Mouse (Mus musculus) lung, embryonic 15.5 days (tissue): ENCODE results near the gene Arhgap23. TPM values are rescaled to one million over a fixed set of nuclear protein-coding genes. Genes with fewer than 3 reads are reported as not detected.

Experiments
- ATAC-seq: fragments of 200-750 bp; cut with Nextera tagmentation; 2 replicates; pipeline ENCODE4 v1.8.0; 2017; ENCODE audit warnings: moderate number of reproducible peaks, borderline replicate concordance; ENCODE audit not compliant: low FRiP score, low TSS enrichment; ENCODE audit errors: extremely low read depth
- H3K27ac ChIP-seq: fragments of 300-500 bp; sonication (generic); 2 replicates; pipeline ENCODE4 v1.5.1; 2015; ENCODE audit warnings: moderate library complexity, mild to moderate bottlenecking, inconsistent platforms
- H3K27me3 ChIP-seq: fragments of 300-500 bp; sonication (generic); 2 replicates; pipeline ENCODE4 v1.6.1; 2015; ENCODE audit warnings: inconsistent platforms
- H3K36me3 ChIP-seq: fragments of 300-500 bp; sonication (generic); 2 replicates; pipeline ENCODE4 v1.6.1; 2015; ENCODE audit warnings: inconsistent platforms
- H3K4me1 ChIP-seq: fragments of 300-500 bp; sonication (generic); 2 replicates; pipeline ENCODE4 v1.6.1; 2015; ENCODE audit warnings: inconsistent platforms
- H3K4me2 ChIP-seq: fragments of 300-500 bp; sonication (generic); 2 replicates; pipeline ENCODE4 v1.6.1; 2015; ENCODE audit warnings: inconsistent platforms, mild to moderate bottlenecking, moderate library complexity
- H3K4me3 ChIP-seq: fragments of 300-500 bp; sonication (generic); 2 replicates; pipeline ENCODE4 v1.5.1; 2015; ENCODE audit warnings: mild to moderate bottlenecking, inconsistent platforms
- H3K9ac ChIP-seq: fragments of 300-500 bp; sonication (generic); 2 replicates; pipeline ENCODE4 v1.6.1; 2015; ENCODE audit warnings: inconsistent platforms
- H3K9me3 ChIP-seq: fragments of 300-500 bp; sonication (generic); 2 replicates; pipeline ENCODE4 v1.6.1; 2016; ENCODE audit warnings: inconsistent platforms
- WGBS: fragments of 180-500 bp; shearing (Covaris S2); methylation state at CpG from one replicate; pipeline ENCODE4 v1.1.7; 2015; 5-methylcytosine and 5-hydroxymethylcytosine counted together
- polyA plus RNA-seq: library from polyadenylated mRNA; unstranded; fragments of >200 nt; fragmentation: Nextera tagmentation; extraction: Ambion mirVana; gene quantifications from 2 replicates; pipeline ENCODE4 v1.2.1, GENCODE M21; 2015

The Arhgap23 gene
- polyA plus RNA-seq, 1 experiment from 2014 or later: 7.4 TPM

GRCm38 (mm10) chr11:97539622-97540021, 124.3 kb downstream of the Arhgap23 start:
- no peak for ATAC-seq
- H3K27me3 ChIP-seq: peaks cover 86% of the 10 kb centered on the region
- 55% methylated on average over 5 of the region's 5 CpGs for WGBS

GRCm38 (mm10) chr11:97540136-97540535, 124.8 kb downstream of the Arhgap23 start:
- Histone ChIP-seq H3K9me3 (no peaks in the 10 kb centered on the region), H3K4me3 (no peak overlapping the region), H3K4me2 (no peak overlapping the region), H3K4me1 (peaks cover 24% of the 10 kb centered on the region), H3K36me3 (no peaks in the 10 kb centered on the region), H3K9ac (no peak overlapping the region), H3K27me3 (peaks cover 86% of the 10 kb centered on the region), H3K27ac (no peak overlapping the region)
- no peak for ATAC-seq
- WGBS: 61% methylated on average over 3 of the region's 3 CpGs

More at GRCm38 (mm10) chr11:97539622-97540021, 124.3 kb downstream of the Arhgap23 start:
- no peak overlapping the region for H3K27ac ChIP-seq
- no peak overlapping the region for H3K9ac ChIP-seq
- no peaks in the 10 kb centered on the region for H3K9me3 ChIP-seq
- no peaks in the 10 kb centered on the region for H3K36me3 ChIP-seq
- peaks cover 29% of the 10 kb centered on the region for H3K4me1 ChIP-seq
- H3K4me2 ChIP-seq: no peak overlapping the region
- no peak overlapping the region for H3K4me3 ChIP-seq

- no peak overlapping the region for H3K27ac ChIP-seq
- peaks cover 23% of the 10 kb centered on the region for H3K4me1 ChIP-seq
- H3K9me3 ChIP-seq: no peaks in the 10 kb centered on the region
- 11% methylated on average over 3 of the region's 3 CpGs for WGBS
- no peak overlapping the region for H3K9ac ChIP-seq
- peaks cover 86% of the 10 kb centered on the region for H3K27me3 ChIP-seq
- H3K4me2 ChIP-seq: no peak overlapping the region
- ATAC-seq: peak; percentile 40; the same call in 1 of the 2 replicates
- H3K36me3 ChIP-seq: no peaks in the 10 kb centered on the region
- H3K4me3 ChIP-seq: no peak overlapping the region
Measured at GRCm38 (mm10) chr11:97540604-97541003, 125.3 kb downstream of the Arhgap23 start.

- Histone ChIP-seq H3K9ac (no peak overlapping the region), H3K36me3 (no peaks in the 10 kb centered on the region), H3K27me3 (peaks cover 86% of the 10 kb centered on the region), H3K4me3 (no peak overlapping the region), H3K27ac (no peak overlapping the region), H3K9me3 (no peaks in the 10 kb centered on the region), H3K4me2 (no peak overlapping the region), H3K4me1 (peaks cover 22% of the 10 kb centered on the region)
- WGBS: 73% methylated on average over 22 of the region's 22 CpGs
- no peak for ATAC-seq
Measured at GRCm38 (mm10) chr11:97542171-97543150, 127.1 kb downstream of the Arhgap23 start.

- no peak for ATAC-seq
- Histone ChIP-seq H3K27me3 (peaks cover 86% of the 10 kb centered on the region), H3K4me2 (no peak overlapping the region), H3K4me3 (no peak overlapping the region), H3K36me3 (no peaks in the 10 kb centered on the region), H3K27ac (no peak overlapping the region), H3K9ac (no peak overlapping the region), H3K9me3 (no peaks in the 10 kb centered on the region), H3K4me1 (peaks cover 22% of the 10 kb centered on the region)
- WGBS: 56% methylated on average over 12 of the region's 12 CpGs
Measured at GRCm38 (mm10) chr11:97543181-97543733, 127.9 kb downstream of the Arhgap23 start.

GRCm38 (mm10) chr11:97543883-97544282, 128.6 kb downstream of the Arhgap23 start:
- peaks cover 22% of the 10 kb centered on the region for H3K4me1 ChIP-seq
- no peaks in the 10 kb centered on the region for H3K9me3 ChIP-seq
- no peak for ATAC-seq
- peaks cover 86% of the 10 kb centered on the region for H3K27me3 ChIP-seq
- no peak overlapping the region for H3K27ac ChIP-seq
- no peak overlapping the region for H3K4me2 ChIP-seq
- WGBS: 78% methylated on average over 9 of the region's 9 CpGs
- H3K4me3 ChIP-seq: no peak overlapping the region
- H3K36me3 ChIP-seq: no peaks in the 10 kb centered on the region
- no peak overlapping the region for H3K9ac ChIP-seq

- no peak for ATAC-seq
- peak overlapping the region; percentile 51 for H3K4me3 ChIP-seq
- no peaks in the 10 kb centered on the region for H3K9me3 ChIP-seq
- peak overlapping the region; percentile 99 for H3K4me2 ChIP-seq
- H3K4me1 ChIP-seq: peaks cover 13% of the 10 kb centered on the region
- peaks cover 99% of the 10 kb centered on the region for H3K27me3 ChIP-seq
- H3K9ac ChIP-seq: peak overlapping the region; percentile 29
- H3K36me3 ChIP-seq: no peaks in the 10 kb centered on the region
- WGBS: 2% methylated on average over 26 of the region's 26 CpGs
- no peak overlapping the region for H3K27ac ChIP-seq
Measured at GRCm38 (mm10) chr11:97545808-97546560, 130.7 kb downstream of the Arhgap23 start.

GRCm38 (mm10) chr11:97546804-97547411, 131.6 kb downstream of the Arhgap23 start:
- peak overlapping the region; percentile 29; the same call in 1 of the 2 replicates for H3K9ac ChIP-seq
- WGBS: under 1% methylated on average over 40 of the region's 73 CpGs
- peak overlapping the region; percentile 51 for H3K4me3 ChIP-seq
- peaks cover 13% of the 10 kb centered on the region for H3K4me1 ChIP-seq
- H3K9me3 ChIP-seq: no peaks in the 10 kb centered on the region
- no peak; the same call in 1 of the 2 replicates for ATAC-seq
- no peaks in the 10 kb centered on the region for H3K36me3 ChIP-seq
- peak overlapping the region; percentile 99 for H3K4me2 ChIP-seq
- peaks cover 100% of the 10 kb centered on the region for H3K27me3 ChIP-seq
- no peak overlapping the region for H3K27ac ChIP-seq

GRCm38 (mm10) chr11:97547957-97548706, 132.8 kb downstream of the Arhgap23 start:
- 57% methylated on average over 12 of the region's 12 CpGs for WGBS
- ATAC-seq: no peak
- Histone ChIP-seq H3K4me3 (no peak overlapping the region), H3K4me2 (no peak overlapping the region), H3K36me3 (no peaks in the 10 kb centered on the region), H3K27me3 (peaks cover 96% of the 10 kb centered on the region), H3K4me1 (peaks cover 13% of the 10 kb centered on the region), H3K27ac (no peak overlapping the region), H3K9ac (no peak overlapping the region), H3K9me3 (no peaks in the 10 kb centered on the region)

- 35% methylated on average over 8 of the region's 8 CpGs for WGBS
- Histone ChIP-seq H3K4me2 (no peak overlapping the region), H3K27me3 (peaks cover 89% of the 10 kb centered on the region), H3K27ac (no peak overlapping the region), H3K4me1 (peaks cover 13% of the 10 kb centered on the region), H3K9me3 (no peaks in the 10 kb centered on the region), H3K9ac (no peak overlapping the region), H3K4me3 (no peak overlapping the region), H3K36me3 (no peaks in the 10 kb centered on the region)
- no peak for ATAC-seq
Measured at GRCm38 (mm10) chr11:97548757-97549156, 133.4 kb downstream of the Arhgap23 start.
